Comparison of ENCODE assay signal across 8 mouse cellular contexts in the genomic region with DNA sequence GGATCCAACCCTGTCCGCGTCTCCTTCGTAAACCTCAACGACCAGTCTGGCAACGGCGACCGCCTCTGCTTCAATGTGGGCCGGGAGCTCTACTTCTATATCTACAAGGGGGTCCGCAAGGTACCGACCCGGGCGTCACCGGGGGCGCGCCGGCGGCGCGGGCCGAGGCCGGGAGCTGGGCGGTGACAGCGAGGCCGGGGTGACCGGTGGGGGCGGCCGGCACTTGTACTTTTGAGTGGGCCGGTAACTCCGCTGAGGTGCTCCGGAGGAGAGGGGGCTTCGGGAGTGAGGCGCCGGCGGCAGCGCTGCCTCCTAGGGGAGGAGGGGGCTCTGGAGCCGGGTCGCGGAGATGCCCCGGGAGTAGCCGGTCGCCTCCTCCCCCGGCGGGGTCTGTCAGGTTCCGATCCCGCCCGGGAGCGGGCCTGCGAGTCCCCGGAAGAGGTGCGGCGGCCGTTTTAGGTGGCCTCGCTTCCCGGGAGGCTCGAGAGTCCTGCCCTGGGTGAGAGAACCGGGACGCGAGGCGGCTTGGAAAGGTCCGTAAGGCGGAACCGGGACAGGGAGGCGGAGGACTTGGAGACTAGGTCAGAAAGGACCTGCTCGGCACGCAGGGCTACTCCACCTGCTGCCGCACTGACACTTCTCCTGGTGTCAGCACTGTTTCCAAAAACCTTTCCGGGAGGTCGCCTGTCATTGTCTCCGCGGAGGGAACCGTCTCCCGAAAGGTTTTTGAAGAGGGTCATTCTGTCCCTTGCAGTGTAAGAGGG. TPM values are rescaled to one million over a fixed set of nuclear protein-coding genes. Genes with fewer than 3 reads are reported as not detected.
DNase-seq lines count a peak whose midpoint lies in the region; ATAC-seq and TF ChIP-seq lines count a peak whose summit lies in the region.

No protein-coding gene starts in this region.

- peaks cover 29% of the 10 kb centered on the region for H3K4me1 ChIP-seq in forebrain, embryonic 10.5 days
- peaks cover 10% of the 10 kb centered on the region for H3K4me1 ChIP-seq in hindbrain, embryonic 16.5 days (ENCODE audit: control insufficient read depth, insufficient read depth, low read depth, low read length)
- H3K4me1 ChIP-seq in liver, embryonic 11.5 days (replicated peaks; ENCODE audit: control insufficient read depth, insufficient read depth, low read length), result peaks cover 6% of the 10 kb centered on the region

- peaks cover 52% of the 10 kb centered on the region for H3K79me2 ChIP-seq in myocyte (ENCODE audit: control insufficient read depth, insufficient read depth)

- WGBS in forebrain, embryonic 10.5 days, result under 1% methylated on average over 72 of the region's 72 CpGs
- under 1% methylated on average over 65 of the region's 72 CpGs for WGBS in hindbrain, embryonic 16.5 days
- under 1% methylated on average over 72 of the region's 72 CpGs for WGBS in liver, embryonic 11.5 days

- H3K27me3 ChIP-seq in forebrain, embryonic 10.5 days (ENCODE audit: poor library complexity, severe bottlenecking), result peaks cover 30% of the 10 kb centered on the region
- H3K27me3 ChIP-seq in hindbrain, embryonic 16.5 days (replicated peaks; ENCODE audit: control insufficient read depth, insufficient read depth, low read length), result no peaks in the 10 kb centered on the region
- no peaks in the 10 kb centered on the region for H3K27me3 ChIP-seq in liver, embryonic 11.5 days (replicated peaks; ENCODE audit: control insufficient read depth, insufficient read depth, low read length)
- H3K27me3 ChIP-seq in myocyte (ENCODE audit: control insufficient read depth, insufficient read depth, insufficient read length), result no peaks in the 10 kb centered on the region

- H3K36me3 ChIP-seq in forebrain, embryonic 10.5 days (replicated peaks), result peaks cover 20% of the 10 kb centered on the region; the same call in 1 of the 2 replicates
- H3K36me3 ChIP-seq in hindbrain, embryonic 16.5 days (ENCODE audit: control insufficient read depth, insufficient read depth, low read length), result no peaks in the 10 kb centered on the region
- H3K36me3 ChIP-seq in liver, embryonic 11.5 days (ENCODE audit: control insufficient read depth, insufficient read depth, low read length), result no peaks in the 10 kb centered on the region; the same call in 1 of the 2 replicates
- H3K36me3 ChIP-seq in myocyte (ENCODE audit: control insufficient read depth, insufficient read depth), result peaks cover 5% of the 10 kb centered on the region

- peak overlapping the region; percentile 100 for H3K4me3 ChIP-seq in forebrain, embryonic 10.5 days
- peak overlapping the region; percentile 91 for H3K4me3 ChIP-seq in hindbrain, embryonic 16.5 days (ENCODE audit: low read length)
- peak overlapping the region; percentile 99 for H3K4me3 ChIP-seq in liver, embryonic 11.5 days (ENCODE audit: low read depth, low read length)
- H3K4me3 ChIP-seq in myocyte, result peak overlapping the region; percentile 87

- TF ChIP-seq POLR2A in myocyte (IDR thresholded peaks at IDR 0.05; ENCODE audit: insufficient read length, low read depth), result no peak

- H3ac ChIP-seq in myocyte (ENCODE audit: control insufficient read depth, insufficient read length), result peak overlapping the region; percentile 68

- H3K4me2 ChIP-seq in hindbrain, embryonic 16.5 days (ENCODE audit: low read length), result peak overlapping the region; percentile 68
- peak overlapping the region; percentile 99 for H3K4me2 ChIP-seq in liver, embryonic 11.5 days
- H3K4me2 ChIP-seq in myocyte (ENCODE audit: low read depth), result peak overlapping the region; percentile 97

- no peaks in the 10 kb centered on the region; the same call in 1 of the 2 replicates for H3K9me3 ChIP-seq in forebrain, embryonic 10.5 days
- H3K9me3 ChIP-seq in hindbrain, embryonic 16.5 days (ENCODE audit: control insufficient read depth, low read length), result no peaks in the 10 kb centered on the region
- H3K9me3 ChIP-seq in liver, embryonic 11.5 days (ENCODE audit: control insufficient read depth, low read length), result no peaks in the 10 kb centered on the region

- H3K27ac ChIP-seq in forebrain, embryonic 10.5 days, result peak overlapping the region; percentile 93
- H3K27ac ChIP-seq in hindbrain, embryonic 16.5 days (ENCODE audit: low read depth, low read length), result peak overlapping the region; percentile 89
- H3K27ac ChIP-seq in liver, embryonic 11.5 days (ENCODE audit: low read depth, low read length), result peak overlapping the region; percentile 67

- peak; percentile 78 for ATAC-seq in hindbrain, embryonic 16.5 days
- peak; percentile 60 for ATAC-seq in liver, embryonic 11.5 days (replicated peaks; ENCODE audit: low FRiP score)

- peak; percentile 11 for DNase-seq in layer of hippocampus, adult 9-11 months
- DNase-seq in layer of hippocampus, adult 9-10 months (ENCODE audit: low spot score), result no peak
- DNase-seq in NIH3T3 (ENCODE audit: low read depth), result peak; percentile 24
- no peak for DNase-seq in forebrain, embryonic 10.5 days (ENCODE audit: extremely low spot score, low spot score)
- peak; percentile 58 for DNase-seq in liver, embryonic 11.5 days (ENCODE audit: low spot score)
- no peak for DNase-seq in B cell, adult 2 months

- peak overlapping the region; percentile 94 for H3K9ac ChIP-seq in hindbrain, embryonic 16.5 days (ENCODE audit: low read depth, low read length)
- H3K9ac ChIP-seq in liver, embryonic 11.5 days (ENCODE audit: low read depth, low read length), result peak overlapping the region; percentile 92

TF ChIP-seq in myocyte, 11 proteins besides CTCF, POLR2A, EP300 and RAD21:
- TF ChIP-seq USF1 (IDR thresholded peaks at IDR 0.05; ENCODE audit: low read depth) (no peak), POLR2AphosphoS2 (IDR thresholded peaks at IDR 0.05; ENCODE audit: insufficient read length, low read depth) (no peak), MYOG (IDR thresholded peaks at IDR 0.05; ENCODE audit: control insufficient read depth in 1 of 3, insufficient read depth in 1 of 3, insufficient read length in 2 of 3, low read depth in 2 of 3) (no peak), MYOD1 (IDR thresholded peaks at IDR 0.05; ENCODE audit: control insufficient read depth in 1 of 3, insufficient read length in 2 of 3, low read depth in 2 of 3) (no peak), REST (IDR thresholded peaks at IDR 0.05; ENCODE audit: insufficient read depth, insufficient read length) (no peak), CEBPB (IDR thresholded peaks at IDR 0.05; ENCODE audit: insufficient read depth, poor library complexity, severe bottlenecking) (no peak), MAX (IDR thresholded peaks at IDR 0.05; ENCODE audit: low read depth) (no peak), TCF12 (IDR thresholded peaks at IDR 0.05; ENCODE audit: insufficient read depth, poor library complexity, severe bottlenecking) (no peak), TCF3 (IDR thresholded peaks at IDR 0.05; ENCODE audit: insufficient read length, low read depth) (no peak), E2F4 (IDR thresholded peaks at IDR 0.05; ENCODE audit: insufficient read depth) (no peak), SRF (IDR thresholded peaks at IDR 0.05; ENCODE audit: control insufficient read depth, insufficient read length, low read depth) (no peak)
TF ChIP-seq in myocyte: peak in this region for 0.

RNA-seq across cellular contexts. Expression of gene Wdr20, which starts 0.6 kb away (rescaled TPM):
- polyA plus RNA-seq in forebrain, embryonic 10.5 days (2016; fragmentation: Nextera tagmentation; extraction: Ambion mirVana), result 22.5 and 23.5 TPM in 2 replicates
- 23.0 TPM in 2 replicates for polyA plus RNA-seq in hindbrain, embryonic 16.5 days (2015; fragmentation: Nextera tagmentation; extraction: Ambion mirVana)
- polyA plus RNA-seq in liver, embryonic 11.5 days (2014; fragmentation: Nextera tagmentation; extraction: Ambion mirVana), result 17.7 and 18.2 TPM in 2 replicates
- 13.9 TPM for polyA plus RNA-seq in myocyte (2012; fragmentation: generic; extraction: Trizol)

RNA-seq across cellular contexts. Expression of gene Hsp90aa1, which starts 35.8 kb away (rescaled TPM):
- 1,260 and 1,271 TPM in 2 replicates for polyA plus RNA-seq in forebrain, embryonic 10.5 days (2016; fragmentation: Nextera tagmentation; extraction: Ambion mirVana)
- polyA plus RNA-seq in hindbrain, embryonic 16.5 days (2015; fragmentation: Nextera tagmentation; extraction: Ambion mirVana), result 1,477 and 1,618 TPM in 2 replicates
- polyA plus RNA-seq in liver, embryonic 11.5 days (2014; fragmentation: Nextera tagmentation; extraction: Ambion mirVana), result 1,759 and 1,828 TPM in 2 replicates
- polyA plus RNA-seq in myocyte (2012; fragmentation: generic; extraction: Trizol), result 110 TPM

RNA-seq across cellular contexts. Expression of gene 1700001K19Rik, which starts 55.9 kb away (rescaled TPM):
- polyA plus RNA-seq in forebrain, embryonic 10.5 days (2016; fragmentation: Nextera tagmentation; extraction: Ambion mirVana), result not detected in 2 replicates
- polyA plus RNA-seq in hindbrain, embryonic 16.5 days (2015; fragmentation: Nextera tagmentation; extraction: Ambion mirVana), result 0.16 and 0.55 TPM in 2 replicates
- not detected in 2 replicates for polyA plus RNA-seq in liver, embryonic 11.5 days (2014; fragmentation: Nextera tagmentation; extraction: Ambion mirVana)
- 0.05 TPM for polyA plus RNA-seq in myocyte (2012; fragmentation: generic; extraction: Trizol)

Comparison
In these comparisons a context has a peak if more than half of its experiments do, and no peak if none do; other contexts are left out.
1. DNase-seq: peak in layer of hippocampus, adult 9-11 months (single experiment), NIH3T3 (single experiment) and liver, embryonic 11.5 days (single experiment); none in layer of hippocampus, adult 9-10 months (single experiment), forebrain, embryonic 10.5 days (single experiment) and B cell, adult 2 months (0 of 2).
2. RNA of gene Hsp90aa1, which starts 35.8 kb away (polyA plus RNA-seq): 1,759 to 1,828 TPM in liver, embryonic 11.5 days, 1,477 to 1,618 TPM in hindbrain, embryonic 16.5 days and 1,260 to 1,271 TPM in forebrain, embryonic 10.5 days; 110 TPM in myocyte (single experiment); every median in the first group is over 10 times any median in the second.
3. Peak in every context shown above with its lines, with median percentiles within 50 percentile points of each other: H3K27ac ChIP-seq, H3K4me3 ChIP-seq and H3K4me2 ChIP-seq.